Mouse (Mus musculus): Measurements from ENCODE around the gene Gm5849.
"Not testable (repeated sequence)": the region's sequence is repeated elsewhere in the genome, so short reads cannot be mapped to it uniquely, and the experiment has no call there.

- TF ChIP-seq GATA1 (IDR thresholded peaks at IDR 0.05; ENCODE audit: borderline replicate concordance, low read length); FLI1 (IDR thresholded peaks at IDR 0.05; ENCODE audit: low read length): not testable (repeated sequence)
Observed at GRCm38 (mm10) chr3:90777776-90778175, at the start of gene Gm5849.
